Mouse (Mus musculus) heart, adult 2 months (tissue): ENCODE data around the gene Camta1.

Experiments used
- CTCF ChIP-seq: fragments of 200-600 bp; IDR thresholded peaks from 2 replicates; pipeline ENCODE4 v1.8.1; 2022; ENCODE audit warnings: antibody characterized with exemption, mild to moderate bottlenecking, moderate library complexity
- POLR2A ChIP-seq: fragments of 200-500 bp; IDR thresholded peaks from 2 replicates; pipeline ENCODE4 v1.6.1; 2011; ENCODE audit warnings: mild to moderate bottlenecking, low read depth, low read length, control low read depth; ENCODE audit not compliant: insufficient read depth

DNA sequence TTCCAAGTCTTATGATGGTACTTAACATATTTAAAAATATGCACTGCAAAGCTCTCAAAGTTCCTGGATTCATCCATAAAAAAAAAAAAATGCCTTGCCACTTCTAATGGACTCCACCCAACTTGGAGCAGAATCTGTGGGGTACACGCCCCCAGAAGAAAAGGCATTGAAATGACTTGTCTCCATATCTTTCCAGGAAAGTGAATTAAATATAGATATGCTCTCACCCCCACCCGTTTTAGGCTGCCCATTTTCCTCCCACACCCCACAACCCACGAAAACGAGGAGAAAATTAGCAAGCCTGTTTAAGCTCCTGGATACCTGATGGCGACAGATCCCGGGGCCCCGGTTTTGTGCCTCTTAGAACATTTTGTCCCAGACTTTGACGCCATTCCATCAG, 220.7 kb downstream of the Camta1 start:
- no peak for TF ChIP-seq CTCF
- no peak for TF ChIP-seq POLR2A
